Mouse (Mus musculus): ENCODE data around the gene Spata5.

- TF ChIP-seq EP300 (IDR thresholded peaks at IDR 0.05; ENCODE audit: low read depth) (no peak), CTCF (IDR thresholded peaks at IDR 0.05; ENCODE audit: low read depth) (no peak)
These were observed 132.5 kb downstream of the Spata5 start for GRCm38 (mm10) chr3:37552244-37552643.

All from heart, postnatal 0 days (tissue).